Mouse (Mus musculus): Measurements from ENCODE around the gene Gm20605.
A peak's percentile ranks its signal among the peaks of the same experiment; 100 is the strongest.
"Not testable (repeated sequence)": the region's sequence is repeated elsewhere in the genome, so short reads cannot be mapped to it uniquely, and the experiment has no call there.

Gene Gm20605

GRCm38 (mm10) chr5:137613076-137613475 lies 15.9 kb upstream of the Gm20605 start:
- DNase-seq (ENCODE audit: low read depth, low spot score): no peak

GRCm38 (mm10) chr5:137613550-137613949 lies 15.4 kb upstream of the Gm20605 start, which contains the start of gene Pcolce:
TSS of gene Pcolce (minus strand) at chr5:137613784.
- peak; percentile 74 for DNase-seq (ENCODE audit: low read depth, low spot score)

- DNase-seq (ENCODE audit: low read depth, low spot score): not testable (repeated sequence)
Observed at GRCm38 (mm10) chr5:137614921-137615320, 14.1 kb upstream of the Gm20605 start.

- DNase-seq (ENCODE audit: low read depth, low spot score): no peak
Observed at GRCm38 (mm10) chr5:137615347-137615746, 13.6 kb upstream of the Gm20605 start.

- no peak for DNase-seq (ENCODE audit: low read depth, low spot score)
Observed at GRCm38 (mm10) chr5:137623937-137624530, 4.9 kb upstream of the Gm20605 start.

- DNase-seq (ENCODE audit: low read depth, low spot score): peak; percentile 45
Observed at GRCm38 (mm10) chr5:137627991-137628390, 984 bp upstream of the Gm20605 start.

- DNase-seq (ENCODE audit: low read depth, low spot score): peak; percentile 74
Observed at GRCm38 (mm10) chr5:137629306-137629721, 339 bp downstream of the Gm20605 start.

GRCm38 (mm10) chr5:137629906-137630545 lies 1.1 kb downstream of the Gm20605 start:
- peak; percentile 94 for DNase-seq (ENCODE audit: low read depth, low spot score)

GRCm38 (mm10) chr5:137630602-137631001 lies 1.6 kb downstream of the Gm20605 start:
- peak; percentile 86 for DNase-seq (ENCODE audit: low read depth, low spot score)

GRCm38 (mm10) chr5:137631171-137631570 lies 2.2 kb downstream of the Gm20605 start:
- DNase-seq (ENCODE audit: low read depth, low spot score): peak; percentile 95

GRCm38 (mm10) chr5:137631591-137631990 lies 2.6 kb downstream of the Gm20605 start:
- DNase-seq (ENCODE audit: low read depth, low spot score): no peak

- no peak for DNase-seq (ENCODE audit: low read depth, low spot score)
Observed at GRCm38 (mm10) chr5:137633397-137634084, 4.6 kb downstream of the Gm20605 start.

- DNase-seq (ENCODE audit: low read depth, low spot score): peak; percentile 84
Observed at GRCm38 (mm10) chr5:137639472-137639871, 10.5 kb downstream of the Gm20605 start.

GRCm38 (mm10) chr5:137641054-137641453 lies 12.1 kb downstream of the Gm20605 start, which contains the start of gene Sap25:
TSS of gene Sap25 (plus strand) at chr5:137641334.
- peak; percentile 95 for DNase-seq (ENCODE audit: low read depth, low spot score)

GRCm38 (mm10) chr5:137642886-137643285 lies 13.9 kb downstream of the Gm20605 start:
- DNase-seq (ENCODE audit: low read depth, low spot score): peak; percentile 80

GRCm38 (mm10) chr5:137644484-137644883 lies 15.5 kb downstream of the Gm20605 start:
- DNase-seq (ENCODE audit: low read depth, low spot score): peak; percentile 57

GRCm38 (mm10) chr5:137645091-137645651 lies 16.2 kb downstream of the Gm20605 start:
- peak; percentile 51 for DNase-seq (ENCODE audit: low read depth, low spot score)

- DNase-seq (ENCODE audit: low read depth, low spot score): peak; percentile 72
Observed at GRCm38 (mm10) chr5:137645652-137646091, 16.7 kb downstream of the Gm20605 start, which contains the start of gene Irs3. TSS of gene Irs3 (minus strand) at chr5:137645714.

GRCm38 (mm10) chr5:137647827-137648601 lies 19.0 kb downstream of the Gm20605 start:
- DNase-seq (ENCODE audit: low read depth, low spot score): no peak

- no peak for DNase-seq (ENCODE audit: low read depth, low spot score)
Observed at GRCm38 (mm10) chr5:137649251-137649650, 20.3 kb downstream of the Gm20605 start.

Data from ZHBTc4 (cell line).